Mouse (Mus musculus): ENCODE data around the gene Gpr1. TPM values are rescaled to one million over a fixed set of nuclear protein-coding genes. Genes with fewer than 3 reads are reported as not detected.

Gene Gpr1
- polyA plus RNA-seq, 1 experiment from 2014 or later, result 0.11 TPM

DNA sequence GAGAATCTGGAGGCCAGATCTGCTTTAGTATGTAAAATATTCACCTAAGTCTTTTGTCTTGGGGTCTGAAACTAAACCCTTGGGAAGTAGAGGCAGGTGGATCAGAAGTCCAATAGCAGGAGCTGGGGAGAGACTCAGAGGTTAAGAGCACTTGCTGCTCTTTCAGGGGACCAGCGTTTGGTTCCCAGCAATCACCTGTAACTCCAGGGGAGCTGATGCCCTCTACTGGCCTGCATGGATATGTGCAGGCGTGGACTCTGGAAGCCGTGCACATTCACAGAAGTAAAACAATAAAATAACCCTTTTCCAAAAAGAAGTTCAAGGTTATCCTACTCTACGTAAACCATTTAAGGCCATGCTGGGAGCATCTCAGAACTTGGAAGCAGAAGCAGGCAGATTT is 4.9 kb upstream of the Gpr1 start:
- 89% methylated on average over 4 of the region's 4 CpGs for WGBS
- no peaks in the 10 kb centered on the region for H3K36me3 ChIP-seq
- no peak overlapping the region for H3K27ac ChIP-seq (ENCODE audit: poor library complexity, severe bottlenecking)
- H3K4me1 ChIP-seq (replicated peaks), result peaks cover 6% of the 10 kb centered on the region; the same call in 1 of the 2 replicates
- H3K27me3 ChIP-seq (replicated peaks), result no peaks in the 10 kb centered on the region
- H3K4me2 ChIP-seq, result no peak overlapping the region
- ATAC-seq (ENCODE audit: insufficient number of reproducible peaks, low FRiP score), result no peak
- H3K9ac ChIP-seq, result no peak overlapping the region
- peaks cover 5% of the 10 kb centered on the region; the same call in 1 of the 2 replicates for H3K9me3 ChIP-seq (replicated peaks)
- H3K4me3 ChIP-seq, result no peak overlapping the region

DNA sequence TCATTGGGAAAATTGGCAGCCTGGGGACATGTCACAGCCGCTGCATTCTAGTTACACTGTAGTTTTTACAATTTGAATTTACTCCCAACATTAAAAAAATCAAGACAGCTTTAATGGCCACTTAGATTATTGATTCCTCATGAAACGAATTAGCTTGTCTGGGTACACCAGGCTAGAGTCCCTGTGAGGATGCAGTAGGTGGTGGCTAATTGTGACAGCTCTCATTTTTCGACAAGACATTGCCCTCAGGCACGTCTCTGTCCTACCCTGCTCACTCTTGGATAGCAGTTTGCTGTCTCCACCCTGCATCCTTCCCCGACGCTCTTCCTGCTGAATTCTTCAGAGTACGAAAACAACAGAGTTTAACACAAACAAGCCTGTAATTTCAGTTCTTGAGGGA is 288 bp upstream of the Gpr1 start:
- 51% methylated on average over 7 of the region's 7 CpGs for WGBS
- Histone ChIP-seq H3K9me3 (replicated peaks) (peaks cover 5% of the 10 kb centered on the region; the same call in 1 of the 2 replicates), H3K9ac (no peak overlapping the region), H3K36me3 (no peaks in the 10 kb centered on the region), H3K4me1 (replicated peaks) (peaks cover 7% of the 10 kb centered on the region; the same call in 1 of the 2 replicates), H3K4me2 (no peak overlapping the region), H3K27ac (ENCODE audit: poor library complexity, severe bottlenecking) (no peak overlapping the region), H3K27me3 (replicated peaks) (no peaks in the 10 kb centered on the region), H3K4me3 (no peak overlapping the region)
- no peak for ATAC-seq (ENCODE audit: insufficient number of reproducible peaks, low FRiP score)

DNA sequence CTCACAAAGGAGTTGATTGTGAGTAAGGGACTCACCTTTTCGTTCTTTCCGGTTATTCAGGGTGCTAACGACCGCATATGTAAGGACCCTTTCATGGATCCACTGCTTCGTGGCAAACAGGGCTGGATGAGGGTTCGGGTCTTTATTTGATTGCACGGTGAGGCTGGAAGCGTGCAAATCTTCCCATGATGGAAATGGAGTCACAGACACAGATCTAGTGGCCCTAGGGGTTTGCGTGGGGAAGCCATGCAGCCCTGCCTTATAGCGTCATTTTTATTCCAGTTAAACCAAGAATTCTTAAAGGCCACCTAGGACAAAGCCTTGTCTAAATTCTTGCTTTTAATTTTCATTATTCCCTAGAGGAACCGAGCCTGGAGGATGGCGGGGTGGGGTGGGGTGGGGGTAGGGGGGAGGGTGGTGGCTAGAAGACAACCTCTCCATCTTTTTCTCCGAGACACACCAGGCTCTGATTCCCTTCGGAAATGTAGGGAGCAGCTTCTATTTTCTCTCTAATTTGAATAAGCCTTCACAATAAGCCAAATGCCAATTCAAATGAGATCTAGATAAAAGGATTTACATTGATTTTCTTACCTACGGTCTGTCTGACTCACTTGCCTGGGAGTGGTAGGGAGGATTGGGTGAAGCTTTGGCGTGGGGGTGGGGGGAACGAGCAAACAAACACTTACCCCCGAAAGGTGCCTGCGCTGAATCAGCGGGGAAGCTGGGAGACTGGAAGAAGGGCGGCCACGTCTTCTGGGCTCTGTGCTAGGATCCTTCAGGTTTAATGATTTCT is 669 bp downstream of the Gpr1 start:
- WGBS, result 25% methylated on average over 22 of the region's 22 CpGs

DNA sequence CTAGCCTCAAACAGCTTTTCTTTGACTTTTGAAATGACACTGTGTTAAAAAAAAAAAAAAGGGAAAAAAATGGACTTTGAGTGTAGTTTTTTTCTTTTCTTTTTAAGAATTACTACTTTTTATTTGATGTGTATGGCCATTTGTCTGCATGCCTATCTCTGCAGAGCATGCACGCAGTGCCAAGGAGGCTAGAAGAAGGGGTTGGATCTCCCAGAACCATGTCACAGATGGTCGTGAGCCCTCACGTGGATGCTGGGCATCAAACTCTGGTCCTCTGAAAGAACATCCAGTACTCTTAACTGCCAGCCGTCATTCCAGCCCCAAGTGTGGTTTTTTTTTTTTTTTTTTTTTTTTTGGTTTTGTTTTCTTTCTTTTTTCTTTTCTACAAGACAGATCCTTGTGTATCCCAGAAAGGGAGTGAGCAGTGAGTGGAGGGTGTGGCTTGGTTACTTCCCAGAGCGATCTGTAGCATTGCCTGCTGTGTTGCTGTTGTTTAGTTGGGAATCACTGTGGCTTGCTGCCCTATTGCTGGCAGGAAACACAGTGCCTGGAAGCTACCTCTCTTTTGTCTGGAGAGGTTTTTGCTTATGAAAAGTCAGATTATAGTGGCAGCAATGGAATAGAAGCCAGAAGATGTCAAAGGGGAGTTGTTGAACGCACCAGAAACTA is 4.3 kb downstream of the Gpr1 start:
- Histone ChIP-seq H3K4me2 (no peak overlapping the region), H3K27ac (ENCODE audit: poor library complexity, severe bottlenecking) (no peak overlapping the region), H3K9me3 (replicated peaks) (no peaks in the 10 kb centered on the region), H3K9ac (no peak overlapping the region), H3K27me3 (replicated peaks) (no peaks in the 10 kb centered on the region), H3K4me1 (replicated peaks) (peaks cover 8% of the 10 kb centered on the region), H3K36me3 (no peaks in the 10 kb centered on the region), H3K4me3 (no peak overlapping the region)
- 25% methylated on average over 6 of the region's 6 CpGs for WGBS
- ATAC-seq (ENCODE audit: insufficient number of reproducible peaks, low FRiP score), result no peak

More for the DNA sequence above, 669 bp downstream of the Gpr1 start:
- peaks cover 7% of the 10 kb centered on the region; the same call in 1 of the 2 replicates for H3K4me1 ChIP-seq (replicated peaks)
- no peak for ATAC-seq (ENCODE audit: insufficient number of reproducible peaks, low FRiP score)
- no peaks in the 10 kb centered on the region for H3K27me3 ChIP-seq (replicated peaks)
- H3K9me3 ChIP-seq (replicated peaks), result no peaks in the 10 kb centered on the region
- H3K9ac ChIP-seq, result peak overlapping the region; percentile 56
- H3K4me2 ChIP-seq, result peak overlapping the region; percentile 62
- H3K36me3 ChIP-seq, result no peaks in the 10 kb centered on the region
- H3K4me3 ChIP-seq, result peak overlapping the region; percentile 29; the same call in 1 of the 2 replicates
- no peak overlapping the region for H3K27ac ChIP-seq (ENCODE audit: poor library complexity, severe bottlenecking)

DNA sequence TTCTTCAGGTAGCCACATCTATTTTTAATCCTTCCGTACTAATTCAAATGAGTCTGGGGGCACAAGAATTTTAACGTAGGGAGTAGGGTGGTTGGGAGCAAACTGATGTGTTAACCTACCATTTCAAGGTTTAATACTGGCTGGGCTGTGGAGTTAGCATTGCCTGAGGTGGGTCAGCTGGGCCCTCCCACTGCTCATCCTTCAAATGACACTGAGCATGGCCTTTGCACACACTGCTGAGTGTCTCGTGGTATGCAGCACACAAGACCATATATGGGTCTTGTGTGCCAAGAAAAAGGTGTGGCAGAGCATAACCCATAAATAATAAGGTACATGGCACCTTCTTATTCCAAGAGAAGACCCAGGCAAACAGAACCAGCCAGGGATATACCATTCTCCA is 6.7 kb downstream of the Gpr1 start:
- H3K27ac ChIP-seq (ENCODE audit: poor library complexity, severe bottlenecking), result no peak overlapping the region
- 80% methylated on average over 3 of the region's 3 CpGs for WGBS
- peaks cover 17% of the 10 kb centered on the region for H3K4me1 ChIP-seq (replicated peaks)
- no peaks in the 10 kb centered on the region for H3K9me3 ChIP-seq (replicated peaks)
- H3K36me3 ChIP-seq, result no peaks in the 10 kb centered on the region
- H3K9ac ChIP-seq, result no peak overlapping the region
- H3K4me2 ChIP-seq, result no peak overlapping the region
- H3K27me3 ChIP-seq (replicated peaks), result no peaks in the 10 kb centered on the region
- H3K4me3 ChIP-seq, result no peak overlapping the region
- no peak for ATAC-seq (ENCODE audit: insufficient number of reproducible peaks, low FRiP score)

DNA sequence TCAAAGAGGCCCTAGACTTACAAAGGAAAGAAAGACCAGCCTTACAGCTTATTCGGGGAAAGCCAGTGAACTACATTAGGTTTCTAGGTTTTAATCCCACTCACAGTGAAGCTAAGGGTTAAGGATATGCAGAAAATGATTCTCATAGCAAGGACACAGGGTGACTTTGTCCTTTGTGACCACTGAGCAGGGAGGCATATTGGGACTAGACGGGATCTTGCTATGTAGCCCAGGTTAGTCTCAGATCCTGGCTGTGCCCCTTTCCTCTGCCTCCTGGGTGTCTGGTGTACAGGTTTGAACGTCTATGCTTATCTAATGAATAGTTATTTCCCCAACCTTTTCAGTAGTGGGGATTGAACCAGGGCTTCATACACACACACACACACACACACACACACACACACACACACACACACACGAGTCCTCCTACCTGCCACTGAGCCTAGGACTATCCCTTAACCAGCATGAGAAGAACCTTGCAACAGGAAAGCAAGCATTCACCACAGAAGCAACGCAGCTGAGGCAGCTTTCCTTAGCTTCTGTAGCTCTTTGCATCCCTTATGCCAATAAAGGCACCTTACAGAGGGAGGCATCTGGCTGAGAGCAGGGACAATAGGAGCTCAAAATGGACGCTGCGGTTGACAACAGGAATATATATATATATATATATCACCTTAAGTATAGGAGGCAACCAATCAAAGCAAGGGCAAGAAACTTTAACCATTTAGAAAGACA is 9.5 kb downstream of the Gpr1 start:
- peak overlapping the region; percentile 47; the same call in 1 of the 2 replicates for H3K27ac ChIP-seq (ENCODE audit: poor library complexity, severe bottlenecking)
- peaks cover 17% of the 10 kb centered on the region for H3K4me1 ChIP-seq (replicated peaks)
- H3K4me3 ChIP-seq, result no peak overlapping the region
- H3K27me3 ChIP-seq (replicated peaks), result no peaks in the 10 kb centered on the region
- no peak overlapping the region for H3K9ac ChIP-seq
- H3K9me3 ChIP-seq (replicated peaks), result peaks cover 7% of the 10 kb centered on the region; the same call in 1 of the 2 replicates
- no peak overlapping the region for H3K4me2 ChIP-seq
- 39% methylated on average over 7 of the region's 7 CpGs for WGBS
- H3K36me3 ChIP-seq, result no peaks in the 10 kb centered on the region
- no peak for ATAC-seq (ENCODE audit: insufficient number of reproducible peaks, low FRiP score)

DNA sequence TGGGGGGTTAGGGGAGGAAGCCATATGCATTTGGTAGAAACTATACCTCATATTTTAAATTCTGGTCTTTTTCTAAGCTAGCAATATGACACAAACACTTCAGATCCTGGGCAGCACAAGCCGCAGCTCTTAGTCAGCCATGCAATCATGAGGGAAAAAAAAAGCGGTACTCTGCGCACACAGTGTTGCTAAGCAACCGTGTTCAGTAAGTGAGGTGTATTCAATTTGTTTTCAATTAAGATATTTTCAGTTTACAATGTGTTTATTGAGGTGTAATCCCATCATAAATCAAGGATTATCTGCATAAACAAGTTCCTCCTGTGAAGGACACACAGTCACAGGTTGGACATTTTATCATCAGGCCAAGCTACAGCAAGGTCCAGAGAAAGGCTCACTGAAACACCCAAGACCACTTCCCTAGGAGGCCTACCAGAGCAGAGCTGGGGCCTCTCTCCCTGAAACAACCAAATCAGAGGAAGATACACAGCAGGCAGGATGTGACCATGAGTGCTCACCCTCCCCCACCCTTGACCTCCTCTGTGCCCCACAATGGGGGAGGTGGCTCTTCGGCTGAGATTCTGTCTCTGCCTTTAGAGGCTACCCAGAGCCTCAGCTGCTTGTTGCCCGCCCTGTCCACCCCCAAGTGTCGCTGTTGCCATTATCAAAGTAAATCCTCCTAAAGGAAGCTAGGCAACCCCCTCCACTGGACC is 10.2 kb downstream of the Gpr1 start:
- H3K27ac ChIP-seq (ENCODE audit: poor library complexity, severe bottlenecking), result peak overlapping the region; percentile 47
- no peak overlapping the region for H3K4me2 ChIP-seq
- H3K9me3 ChIP-seq (replicated peaks), result peaks cover 9% of the 10 kb centered on the region; the same call in 1 of the 2 replicates
- H3K9ac ChIP-seq, result no peak overlapping the region
- WGBS, result 21% methylated on average over 7 of the region's 7 CpGs
- ATAC-seq (ENCODE audit: insufficient number of reproducible peaks, low FRiP score), result peak; percentile 78
- no peaks in the 10 kb centered on the region for H3K27me3 ChIP-seq (replicated peaks)
- no peak overlapping the region for H3K4me3 ChIP-seq
- H3K36me3 ChIP-seq, result no peaks in the 10 kb centered on the region
- peaks cover 17% of the 10 kb centered on the region for H3K4me1 ChIP-seq (replicated peaks)

DNA sequence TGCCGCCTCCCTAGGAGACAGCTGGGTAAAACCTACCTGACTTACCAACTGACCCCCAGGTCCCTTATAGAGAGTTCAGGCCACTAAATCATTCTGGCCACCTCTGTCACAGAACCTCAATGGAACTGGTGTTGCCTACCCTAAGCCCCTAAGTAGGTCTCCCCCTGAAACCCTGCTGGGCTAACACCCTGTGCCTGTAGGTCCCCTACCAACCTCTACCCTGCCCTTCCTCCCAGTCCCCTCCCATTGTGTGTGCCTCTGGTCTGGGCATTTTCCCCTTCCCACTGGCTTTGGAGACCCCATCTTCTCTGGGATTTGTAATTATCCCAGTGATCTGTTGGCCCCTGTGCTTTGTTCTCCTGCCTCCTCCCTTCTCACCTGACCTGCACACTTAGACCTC is 10.9 kb downstream of the Gpr1 start:
- H3K4me1 ChIP-seq (replicated peaks), result peaks cover 17% of the 10 kb centered on the region
- H3K9me3 ChIP-seq (replicated peaks), result peaks cover 9% of the 10 kb centered on the region; the same call in 1 of the 2 replicates
- WGBS, result 84% methylated on average over 1 of the region's 1 CpGs
- H3K36me3 ChIP-seq, result no peaks in the 10 kb centered on the region
- H3K4me2 ChIP-seq, result no peak overlapping the region
- no peak overlapping the region for H3K27ac ChIP-seq (ENCODE audit: poor library complexity, severe bottlenecking)
- no peak overlapping the region for H3K9ac ChIP-seq
- H3K27me3 ChIP-seq (replicated peaks), result no peaks in the 10 kb centered on the region
- ATAC-seq (ENCODE audit: insufficient number of reproducible peaks, low FRiP score), result no peak
- no peak overlapping the region for H3K4me3 ChIP-seq

DNA sequence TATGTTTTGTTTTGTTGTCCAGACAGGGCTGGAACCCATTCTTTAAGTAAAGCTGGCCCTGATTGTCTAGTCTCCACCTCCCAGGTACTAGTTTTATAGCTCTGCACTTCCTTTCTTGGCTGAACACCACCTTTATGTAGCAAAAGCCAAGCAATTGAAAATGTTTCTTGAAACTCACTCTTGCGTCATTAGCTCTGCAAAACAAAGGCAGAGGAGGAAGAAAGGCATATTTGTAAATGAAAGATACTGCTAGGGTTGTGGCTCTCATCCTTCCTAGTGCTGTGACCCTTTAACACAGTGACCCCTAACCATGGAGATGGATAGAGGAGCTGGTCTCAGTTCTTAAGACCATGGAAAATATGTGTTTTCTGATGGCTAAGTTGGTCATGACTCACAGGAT is 12.7 kb downstream of the Gpr1 start:
- 71% methylated on average over 1 of the region's 1 CpGs for WGBS
- Histone ChIP-seq H3K9me3 (replicated peaks) (peaks cover 9% of the 10 kb centered on the region; the same call in 1 of the 2 replicates), H3K36me3 (no peaks in the 10 kb centered on the region), H3K27me3 (replicated peaks) (no peaks in the 10 kb centered on the region), H3K4me3 (no peak overlapping the region), H3K9ac (no peak overlapping the region), H3K4me1 (replicated peaks) (peaks cover 17% of the 10 kb centered on the region), H3K4me2 (no peak overlapping the region), H3K27ac (ENCODE audit: poor library complexity, severe bottlenecking) (no peak overlapping the region)
- no peak for ATAC-seq (ENCODE audit: insufficient number of reproducible peaks, low FRiP score)

DNA sequence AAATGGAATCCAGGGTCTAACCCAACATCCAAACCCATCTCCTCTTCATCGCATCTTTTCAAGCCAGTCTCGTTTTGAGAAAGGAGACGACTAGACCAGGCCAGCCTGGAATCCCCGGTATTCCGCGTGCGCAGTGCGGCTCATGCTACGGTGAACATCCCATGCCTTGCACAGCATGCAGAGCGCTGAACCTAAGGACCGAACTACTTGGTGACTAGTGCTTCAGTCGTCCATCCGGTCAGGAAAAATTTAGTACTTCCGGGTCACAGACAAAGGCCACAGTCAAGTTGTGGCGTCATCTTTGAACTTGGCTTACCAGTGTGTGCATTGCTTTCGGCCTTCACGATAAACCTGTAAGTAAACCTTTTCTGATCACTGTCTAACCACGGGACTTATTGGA is 14.0 kb downstream of the Gpr1 start:
- H3K4me2 ChIP-seq, result no peak overlapping the region
- no peak overlapping the region for H3K27ac ChIP-seq (ENCODE audit: poor library complexity, severe bottlenecking)
- 89% methylated on average over 18 of the region's 18 CpGs for WGBS
- H3K4me3 ChIP-seq, result no peak overlapping the region
- H3K27me3 ChIP-seq (replicated peaks), result no peaks in the 10 kb centered on the region
- H3K36me3 ChIP-seq, result no peaks in the 10 kb centered on the region
- ATAC-seq (ENCODE audit: insufficient number of reproducible peaks, low FRiP score), result no peak
- H3K9me3 ChIP-seq (replicated peaks), result peaks cover 9% of the 10 kb centered on the region; the same call in 1 of the 2 replicates
- H3K4me1 ChIP-seq (replicated peaks), result peaks cover 22% of the 10 kb centered on the region
- H3K9ac ChIP-seq, result no peak overlapping the region

Measured in heart, embryonic 12.5 days (tissue).